Mouse (Mus musculus) intestine, embryonic 16.5 days (tissue): ENCODE data around the gene Kdm7a. TPM values are rescaled to one million over a fixed set of nuclear protein-coding genes. Genes with fewer than 3 reads are reported as not detected.
A peak's percentile ranks its signal among the peaks of the same experiment; 100 is the strongest.

Source experiments
- ATAC-seq: fragments of 200-750 bp; cut with Nextera tagmentation; 2 replicates; pipeline ENCODE4 v1.8.0; 2017; ENCODE audit warnings: moderate TSS enrichment, moderate library complexity
- H3K27ac ChIP-seq: fragments of 300-500 bp; sonication (generic); 2 replicates; pipeline ENCODE4 v1.5.1; 2014; ENCODE audit warnings: mild to moderate bottlenecking, low read length
- H3K27me3 ChIP-seq: fragments of 300-500 bp; sonication (generic); replicated peaks from 2 replicates; pipeline ENCODE4 v1.6.1; 2014; ENCODE audit warnings: low read length, control low read depth, mixed read lengths; ENCODE audit not compliant: control insufficient read depth, insufficient read depth
- H3K36me3 ChIP-seq: fragments of 300-500 bp; sonication (generic); 2 replicates; pipeline ENCODE4 v1.6.1; 2014; ENCODE audit warnings: low read length, control low read depth; ENCODE audit not compliant: control insufficient read depth, insufficient read depth
- H3K4me1 ChIP-seq: fragments of 300-500 bp; sonication (generic); 2 replicates; pipeline ENCODE4 v1.6.1; 2014; ENCODE audit warnings: low read length, control low read depth, mixed read lengths; ENCODE audit not compliant: control insufficient read depth, insufficient read depth
- H3K4me2 ChIP-seq: fragments of 300-500 bp; sonication (generic); 2 replicates; pipeline ENCODE4 v1.6.1; 2014; ENCODE audit warnings: low read depth, low read length, control low read depth
- H3K4me3 ChIP-seq: fragments of 300-500 bp; sonication (generic); 2 replicates; pipeline ENCODE4 v1.5.1; 2014; ENCODE audit warnings: mild to moderate bottlenecking, low read length
- H3K9ac ChIP-seq: fragments of 300-500 bp; sonication (generic); 2 replicates; pipeline ENCODE4 v1.6.1; 2014; ENCODE audit warnings: low read depth, low read length
- H3K9me3 ChIP-seq: fragments of 300-500 bp; sonication (generic); 2 replicates; pipeline ENCODE4 v1.6.1; 2016; ENCODE audit warnings: low read length, control low read depth; ENCODE audit not compliant: control insufficient read depth
- WGBS: fragments of 180-500 bp; shearing (Covaris S2); extraction: QIAGEN DNeasy Blood & Tissue Kit; methylation state at CpG from one replicate; pipeline ENCODE4 v1.1.7; 2014; 5-methylcytosine and 5-hydroxymethylcytosine counted together
- polyA plus RNA-seq: library from polyadenylated mRNA; unstranded; fragments of >200 nt; fragmentation: Nextera tagmentation; extraction: Ambion mirVana; gene quantifications from 2 replicates; pipeline ENCODE4 v1.2.1, GENCODE M21; 2015

The Kdm7a gene
- polyA plus RNA-seq, 1 experiment from 2014 or later = 4.0 TPM

DNA sequence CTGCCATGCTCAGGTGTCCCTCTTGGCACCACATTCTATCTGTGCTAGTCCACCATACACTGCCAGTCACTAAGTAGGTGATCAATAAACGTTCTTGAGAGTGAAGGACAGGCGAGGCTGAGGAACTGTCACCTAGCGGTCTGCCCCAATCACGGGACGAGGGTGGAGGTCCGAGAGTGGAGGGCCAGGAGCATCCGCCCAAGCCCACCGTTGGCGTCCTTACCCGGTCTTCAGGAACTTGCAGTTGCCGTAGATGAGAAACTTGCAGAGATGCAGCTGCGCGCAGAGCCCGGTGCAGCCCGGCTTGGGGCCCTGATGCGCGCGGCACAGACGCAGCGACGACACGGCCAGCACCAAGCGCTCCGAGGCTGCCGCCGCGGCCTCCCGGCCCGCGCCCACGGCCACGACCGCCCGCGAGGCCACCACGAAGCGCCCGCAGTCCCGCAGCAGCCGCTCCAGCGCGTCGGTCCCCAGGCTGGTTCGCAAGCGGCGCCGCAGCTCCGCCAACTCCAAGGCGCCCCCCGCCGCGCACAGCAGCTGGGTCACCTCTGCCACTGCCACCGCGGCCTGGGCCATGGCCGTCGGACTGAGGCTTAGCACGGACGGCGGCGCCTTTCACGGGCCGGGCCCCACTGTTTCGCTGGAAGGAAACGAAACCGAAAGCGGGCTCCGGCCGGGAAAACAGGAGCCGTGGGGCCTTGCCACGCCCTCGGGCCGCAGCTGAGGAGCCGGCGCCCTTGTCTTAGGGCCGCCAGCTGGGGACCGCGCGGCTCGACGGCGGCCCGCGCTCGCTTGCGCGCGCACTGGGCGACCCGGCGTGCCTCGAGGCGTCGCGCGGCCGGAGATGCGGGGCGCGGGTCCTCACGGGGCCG lies 88.8 kb downstream of the Kdm7a start, which contains the start of gene Parp12:
Gene Parp12 (minus strand): TSS at position 766 of the 872 bp plus-strand sequence.
- Histone ChIP-seq H3K36me3 (0 out of 2 replicates have a peak, but pooled peaks cover 2% of the 10 kb centered on the region), H3K4me1 (peaks cover 19% of the 10 kb centered on the region), H3K4me3 (peak within 1 kb of the TSS; percentile 90), H3K27me3 (no peaks in the 10 kb centered on the region), H3K9ac (peak within 1 kb of the TSS; percentile 95), H3K9me3 (0 out of 2 replicates have a peak, but pooled peaks cover 6% of the 10 kb centered on the region), H3K27ac (peak within 1 kb of the TSS; percentile 65), H3K4me2 (peak within 1 kb of the TSS; percentile 86)
- WGBS = 2% methylated on average over 100 of the region's 101 CpGs
- ATAC-seq = peak; percentile 91

DNA sequence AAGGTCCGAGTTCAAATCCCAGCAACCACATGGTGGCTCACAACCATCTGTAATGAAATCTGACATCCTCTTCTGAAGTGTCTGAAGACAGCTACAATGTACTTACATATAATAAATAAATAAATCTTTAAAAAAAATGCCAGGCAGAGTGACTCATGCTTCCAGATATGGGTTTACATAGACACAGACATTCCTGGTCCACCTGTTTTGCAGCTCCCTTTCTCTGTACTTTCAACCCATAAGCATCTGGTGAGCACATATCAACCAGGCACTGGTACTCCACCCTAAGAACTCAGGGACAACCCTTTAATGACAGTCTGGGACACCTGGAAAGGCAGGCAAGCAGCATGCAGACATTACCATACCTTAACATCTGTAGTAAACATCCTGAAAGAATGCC lies 91.2 kb downstream of the Kdm7a start:
- ATAC-seq = no peak; the same call in 1 of the 2 replicates
- H3K4me2 ChIP-seq = no peak overlapping the region
- H3K36me3 ChIP-seq = 0 out of 2 replicates have a peak, but pooled peaks cover 2% of the 10 kb centered on the region

DNA sequence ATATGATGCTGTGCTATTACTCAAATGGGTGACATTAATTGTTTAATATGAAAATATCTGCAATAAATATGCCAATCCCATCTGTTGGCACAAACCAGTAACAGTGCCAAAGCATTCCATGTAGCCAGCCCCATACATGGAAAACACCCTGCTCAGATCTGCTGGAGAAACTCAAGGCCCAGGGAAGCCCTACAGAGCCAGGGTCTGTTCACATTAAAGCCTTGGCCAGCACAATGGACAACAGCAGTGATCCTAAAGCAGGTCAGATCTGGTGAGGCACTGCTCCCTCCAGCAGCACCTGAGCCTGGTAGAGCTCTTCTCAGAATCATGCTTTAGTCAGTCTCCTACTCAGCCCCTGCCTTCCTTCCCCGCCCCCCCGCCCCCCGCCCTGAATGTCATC lies 93.4 kb downstream of the Kdm7a start:
- H3K27ac ChIP-seq = no peak overlapping the region
- H3K4me2 ChIP-seq = no peak overlapping the region
- no peak for ATAC-seq
- WGBS = 85% methylated on average over 3 of the region's 3 CpGs
- H3K4me3 ChIP-seq = no peak overlapping the region
- H3K27me3 ChIP-seq = no peaks in the 10 kb centered on the region
- no peaks in the 10 kb centered on the region for H3K9me3 ChIP-seq
- H3K4me1 ChIP-seq = peaks cover 15% of the 10 kb centered on the region; the same call in 1 of the 2 replicates
- no peaks in the 10 kb centered on the region for H3K36me3 ChIP-seq
- H3K9ac ChIP-seq = no peak overlapping the region

More for the DNA sequence above, 91.2 kb downstream of the Kdm7a start:
- Histone ChIP-seq H3K4me1 (peaks cover 19% of the 10 kb centered on the region), H3K27me3 (no peaks in the 10 kb centered on the region), H3K27ac (no peak overlapping the region), H3K9ac (no peak overlapping the region), H3K9me3 (0 out of 2 replicates have a peak, but pooled peaks cover 6% of the 10 kb centered on the region), H3K4me3 (no peak overlapping the region)
- WGBS = 90% methylated on average over 1 of the region's 1 CpGs

DNA sequence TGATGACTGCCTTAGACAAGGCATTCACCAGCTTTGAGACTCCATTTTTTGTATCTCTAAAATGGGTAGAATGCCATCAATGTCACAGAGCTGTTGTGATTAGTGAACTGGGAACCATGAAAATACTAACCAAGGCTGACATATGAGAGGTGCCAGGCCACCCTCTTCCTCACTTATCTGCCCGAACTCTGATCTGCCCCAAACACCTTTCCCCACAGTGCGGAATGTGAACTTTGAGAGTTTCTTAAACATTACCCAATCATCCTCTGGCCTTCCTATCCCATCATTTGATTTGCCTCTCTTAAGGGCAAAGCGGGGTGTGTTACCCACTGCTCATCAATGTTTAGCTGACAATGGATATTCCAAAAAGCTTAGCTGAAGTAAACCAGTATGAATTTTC lies 93.9 kb downstream of the Kdm7a start:
- H3K9ac ChIP-seq = no peak overlapping the region
- ATAC-seq = no peak
- H3K4me3 ChIP-seq = no peak overlapping the region
- H3K27me3 ChIP-seq = no peaks in the 10 kb centered on the region
- no peak overlapping the region for H3K4me2 ChIP-seq
- no peaks in the 10 kb centered on the region for H3K36me3 ChIP-seq
- H3K9me3 ChIP-seq = no peaks in the 10 kb centered on the region
- peaks cover 15% of the 10 kb centered on the region; the same call in 1 of the 2 replicates for H3K4me1 ChIP-seq
- no peak overlapping the region for H3K27ac ChIP-seq
- 90% methylated on average over 3 of the region's 3 CpGs for WGBS

DNA sequence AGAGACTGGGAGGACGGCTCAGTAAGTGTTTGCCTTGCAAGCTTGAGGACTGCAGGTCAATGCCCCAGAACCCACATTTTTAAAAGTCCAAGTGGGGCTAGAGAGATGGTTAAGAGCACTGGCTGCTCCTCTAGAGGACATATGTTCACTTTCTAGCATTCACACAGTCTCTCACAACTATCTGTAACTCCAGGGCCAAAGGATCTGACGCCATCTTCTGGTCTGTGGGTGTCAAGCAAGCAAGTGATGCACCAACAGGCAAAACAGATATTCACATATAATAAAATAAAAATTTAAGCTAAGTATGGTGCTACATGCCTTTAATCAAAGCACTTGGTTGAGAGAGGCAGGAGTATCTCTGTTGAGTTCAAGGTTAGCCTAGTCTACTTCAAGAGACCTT lies 99.8 kb downstream of the Kdm7a start:
- H3K27ac ChIP-seq = no peak overlapping the region
- no peak overlapping the region for H3K4me3 ChIP-seq
- H3K4me1 ChIP-seq = no peaks in the 10 kb centered on the region
- no peaks in the 10 kb centered on the region for H3K9me3 ChIP-seq
- H3K4me2 ChIP-seq = no peak overlapping the region
- H3K9ac ChIP-seq = no peak overlapping the region
- no peaks in the 10 kb centered on the region for H3K36me3 ChIP-seq
- WGBS = 70% methylated on average over 2 of the region's 2 CpGs
- no peaks in the 10 kb centered on the region for H3K27me3 ChIP-seq
- ATAC-seq = no peak

DNA sequence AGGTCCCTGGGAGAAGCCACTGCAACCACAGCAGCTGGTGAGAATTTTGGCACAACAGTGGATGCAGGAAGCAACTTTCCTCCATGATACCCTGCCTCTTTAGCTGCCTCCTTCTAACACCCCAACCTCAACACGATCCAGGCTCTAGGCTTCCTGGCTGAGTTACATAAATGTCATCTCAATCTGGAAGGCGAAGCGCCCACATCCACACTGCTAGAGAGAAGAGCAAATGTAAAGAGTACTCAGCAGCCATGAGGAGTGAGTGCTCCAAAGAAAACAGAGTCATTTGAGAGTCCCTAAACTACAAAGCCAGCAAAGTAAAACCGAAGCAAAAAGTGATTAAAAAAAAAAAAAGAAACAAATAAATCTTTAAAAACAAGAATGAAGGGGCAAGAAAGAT lies 102.0 kb downstream of the Kdm7a start:
- Histone ChIP-seq H3K9ac (no peak overlapping the region), H3K36me3 (no peaks in the 10 kb centered on the region), H3K4me2 (no peak overlapping the region), H3K9me3 (no peaks in the 10 kb centered on the region), H3K4me1 (no peaks in the 10 kb centered on the region), H3K4me3 (no peak overlapping the region), H3K27me3 (no peaks in the 10 kb centered on the region), H3K27ac (no peak overlapping the region)
- 86% methylated on average over 4 of the region's 4 CpGs for WGBS
- ATAC-seq = no peak

Other genes with a start within 250 kb of the Kdm7a start
- 6.2 and 7.7 TPM in 2 replicates for gene Parp12, start 88.4 kb downstream of the Kdm7a start, polyA plus RNA-seq
- 35.1 and 39.4 TPM in 2 replicates for gene Slc37a3, start 170.9 kb upstream of the Kdm7a start, polyA plus RNA-seq
- 7.7 and 8.8 TPM in 2 replicates for gene Rab19, start 174.4 kb upstream of the Kdm7a start, polyA plus RNA-seq
- gene Mkrn1, start 213.7 kb upstream of the Kdm7a start, polyA plus RNA-seq = 63.2 and 63.5 TPM in 2 replicates